Comparison of ENCODE assay signal across 14 mouse cellular contexts in the genomic region with DNA sequence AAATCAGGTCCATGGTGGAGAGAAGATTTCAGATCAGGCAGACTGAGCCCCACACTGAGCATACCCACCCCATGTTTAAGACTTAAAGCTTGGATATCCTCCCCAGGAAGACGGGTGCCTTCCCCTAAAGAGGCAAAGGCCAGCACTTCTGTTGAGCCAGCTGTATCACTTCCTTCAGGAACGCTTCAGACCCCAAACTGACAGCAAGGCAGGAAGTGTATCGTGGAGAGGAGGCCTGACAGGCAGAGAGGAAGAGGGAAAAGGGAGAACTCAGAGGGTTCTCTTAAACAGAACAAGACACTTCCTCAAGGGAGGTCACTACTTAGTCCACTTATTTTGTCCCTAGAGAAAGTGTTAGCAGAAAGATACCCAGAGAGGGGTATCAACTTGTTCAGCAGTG. TPM values are rescaled to one million over a fixed set of nuclear protein-coding genes. Genes with fewer than 3 reads are reported as not detected.
DNase-seq lines count a peak whose midpoint lies in the region; ATAC-seq and TF ChIP-seq lines count a peak whose summit lies in the region.
"Had no signal": no experiment of that assay in that cellular context is flagged by ENCODE, and none has a peak within 500 bp of the region (broad histone marks: within the 10 kb centered on the region; RNA-seq: fewer than 3 reads in every experiment).

No protein-coding gene starts in this region.

- H3K4me2 ChIP-seq in kidney, postnatal 0 days (ENCODE audit: low read length), result no peak overlapping the region; the same call in 1 of the 2 replicates
- peak overlapping the region; percentile 87 for H3K4me2 ChIP-seq in midbrain, postnatal 0 days (ENCODE audit: low read depth, low read length, poor library complexity, severe bottlenecking)

- H3K9me3 ChIP-seq in kidney, postnatal 0 days (replicated peaks; ENCODE audit: low read length), result no peaks in the 10 kb centered on the region
- no peaks in the 10 kb centered on the region for H3K9me3 ChIP-seq in midbrain, postnatal 0 days (ENCODE audit: low read length)
- H3K9me3 ChIP-seq: embryonic facial prominence, embryonic 13.5 days had no signal

- TF ChIP-seq CTCF in kidney, postnatal 0 days (IDR thresholded peaks at IDR 0.05; ENCODE audit: low read depth), result no peak
- TF ChIP-seq CTCF in midbrain, postnatal 0 days (IDR thresholded peaks at IDR 0.05), result no peak

- no peaks in the 10 kb centered on the region for H3K36me3 ChIP-seq in kidney, postnatal 0 days (ENCODE audit: insufficient read depth, low read length)
- peaks cover 8% of the 10 kb centered on the region for H3K36me3 ChIP-seq in midbrain, postnatal 0 days (ENCODE audit: insufficient read depth, low read length)
- H3K36me3 ChIP-seq: embryonic facial prominence, embryonic 13.5 days had no signal

- no peak overlapping the region for H3K4me3 ChIP-seq in kidney, postnatal 0 days (replicated peaks; ENCODE audit: low read depth, low read length)
- no peak overlapping the region for H3K4me3 ChIP-seq in brown adipose tissue, adult 24 weeks (ENCODE audit: insufficient read depth, low read depth, low read length)
- peak overlapping the region; percentile 87; the same call in 1 of the 2 replicates for H3K4me3 ChIP-seq in midbrain, postnatal 0 days (ENCODE audit: low read depth, low read length)

- ATAC-seq in kidney, postnatal 0 days (replicated peaks; ENCODE audit: low FRiP score, low read depth), result no peak
- ATAC-seq in granulocyte monocyte progenitor cell, adult 5-6 weeks (replicated peaks; ENCODE audit: poor library complexity, severe bottlenecking), result peak; percentile 58
- ATAC-seq in midbrain, postnatal 0 days (ENCODE audit: low FRiP score), result no peak
- ATAC-seq: activated CD4-positive, CD25-positive, alpha-beta regulatory T cell, adult 4 months; inflammation-experienced regulatory T-cells, adult 6 months had no signal

- 43% methylated on average over 3 of the region's 3 CpGs for WGBS in kidney, postnatal 0 days
- 81% methylated on average over 3 of the region's 3 CpGs for WGBS in midbrain, postnatal 0 days

- H3K27me3 ChIP-seq in kidney, postnatal 0 days (ENCODE audit: insufficient read depth, low read length), result no peaks in the 10 kb centered on the region
- H3K27me3 ChIP-seq in midbrain, postnatal 0 days (ENCODE audit: insufficient read depth, low read length), result no peaks in the 10 kb centered on the region

- no peak overlapping the region for H3K27ac ChIP-seq in kidney, postnatal 0 days
- H3K27ac ChIP-seq in brown adipose tissue, adult 24 weeks (replicated peaks; ENCODE audit: low read depth, low read length), result peak overlapping the region; percentile 26
- no peak overlapping the region for H3K27ac ChIP-seq in midbrain, postnatal 0 days (ENCODE audit: low read depth, low read length)
- H3K27ac ChIP-seq: embryonic facial prominence, embryonic 13.5 days had no signal

- peak; percentile 10 for DNase-seq in kidney, postnatal 0 days (ENCODE audit: low spot score)
- DNase-seq in kidney, postnatal 36 days, result no peak
- no peak for DNase-seq in midbrain, postnatal 0 days (ENCODE audit: low spot score)
- DNase-seq in T-cell, adult 2 months (ENCODE audit: low spot score), result no peak
- no peak for DNase-seq in retina, postnatal 1 day
- DNase-seq in layer of hippocampus, adult 11-12 months (ENCODE audit: low spot score), result no peak
- DNase-seq: lung, embryonic 14.5 days; thymus, postnatal 36 days had no signal

- H3K4me1 ChIP-seq in kidney, postnatal 0 days (replicated peaks; ENCODE audit: insufficient read depth, low read length), result no peaks in the 10 kb centered on the region
- peaks cover 8% of the 10 kb centered on the region for H3K4me1 ChIP-seq in brown adipose tissue, adult 24 weeks (ENCODE audit: control insufficient read depth, insufficient read depth, insufficient read length, low read length)
- peaks cover 13% of the 10 kb centered on the region for H3K4me1 ChIP-seq in midbrain, postnatal 0 days (ENCODE audit: insufficient read depth, low read length)

- H3K9ac ChIP-seq in kidney, postnatal 0 days (ENCODE audit: low read depth, low read length), result no peak overlapping the region
- H3K9ac ChIP-seq in midbrain, postnatal 0 days (replicated peaks; ENCODE audit: low read length, poor library complexity, severe bottlenecking), result 0 out of 2 replicates have a peak overlapping the region, but pooled peaks have one; percentile 13
- H3K9ac ChIP-seq: lung, embryonic 14.5 days had no signal

RNA-seq across cellular contexts. Expression of a gene that starts 1.8 kb away (rescaled TPM):
- polyA plus RNA-seq in kidney, postnatal 0 days (2015; fragmentation: Nextera tagmentation; extraction: Ambion mirVana), result 18.3 and 19.4 TPM in 2 replicates
- 5.2 and 5.5 TPM in 2 replicates for polyA plus RNA-seq in brown adipose tissue, adult 24 weeks (2012; ENCODE audit: insufficient read depth, insufficient read length, missing spikeins)
- 5.4 and 8.2 TPM in 2 replicates for total RNA-seq in granulocyte monocyte progenitor cell, adult 5-6 weeks (2014; fragmentation: Nextera tagmentation)
- total RNA-seq in granulocyte monocyte progenitor cell, adult 5-6 weeks (2017), result 1.6 and 2.2 TPM in 2 replicates
- total RNA-seq in midbrain, postnatal 0 days (2014; rRNA removed), result 389 and 404 TPM in 2 replicates
- 206 and 213 TPM in 2 replicates for polyA plus RNA-seq in midbrain, postnatal 0 days (2015; fragmentation: Nextera tagmentation; extraction: Ambion mirVana)
- polyA plus RNA-seq: inflammation-experienced regulatory T-cells, adult 6 months had no signal

RNA-seq across cellular contexts. Expression of a gene that starts 26.2 kb away (rescaled TPM):
- polyA plus RNA-seq in kidney, postnatal 0 days (2015; fragmentation: Nextera tagmentation; extraction: Ambion mirVana), result 29.6 and 34.8 TPM in 2 replicates
- polyA plus RNA-seq in brown adipose tissue, adult 24 weeks (2012; ENCODE audit: insufficient read depth, insufficient read length, missing spikeins), result 16.5 and 22.5 TPM in 2 replicates
- 19.4 and 25.2 TPM in 2 replicates for total RNA-seq in granulocyte monocyte progenitor cell, adult 5-6 weeks (2014; fragmentation: Nextera tagmentation)
- 10.0 and 13.4 TPM in 2 replicates for total RNA-seq in granulocyte monocyte progenitor cell, adult 5-6 weeks (2017)
- total RNA-seq in midbrain, postnatal 0 days (2014; rRNA removed), result 23.1 and 29.7 TPM in 2 replicates
- polyA plus RNA-seq in midbrain, postnatal 0 days (2015; fragmentation: Nextera tagmentation; extraction: Ambion mirVana), result 15.0 and 17.6 TPM in 2 replicates

RNA-seq across cellular contexts. Expression of a gene that starts 37.7 kb away (rescaled TPM):
- polyA plus RNA-seq in kidney, postnatal 0 days (2015; fragmentation: Nextera tagmentation; extraction: Ambion mirVana), result 3.8 and 4.2 TPM in 2 replicates
- not detected in 2 replicates for polyA plus RNA-seq in brown adipose tissue, adult 24 weeks (2012; ENCODE audit: insufficient read depth, insufficient read length, missing spikeins)
- total RNA-seq in granulocyte monocyte progenitor cell, adult 5-6 weeks (2014; fragmentation: Nextera tagmentation), result 0.32 TPM in 1 of 2 replicates, not detected in the other
- 0.46 TPM in 1 of 2 replicates, not detected in the other for total RNA-seq in granulocyte monocyte progenitor cell, adult 5-6 weeks (2017)
- 24.2 and 24.8 TPM in 2 replicates for total RNA-seq in midbrain, postnatal 0 days (2014; rRNA removed)
- 26.5 and 34.5 TPM in 2 replicates for polyA plus RNA-seq in midbrain, postnatal 0 days (2015; fragmentation: Nextera tagmentation; extraction: Ambion mirVana)
- total RNA-seq: gastrocnemius, adult 8-10 months had no signal
- polyA plus RNA-seq: activated CD4-positive, CD25-positive, alpha-beta regulatory T cell, adult 4 months; inflammation-experienced regulatory T-cells, adult 6 months had no signal

RNA-seq across cellular contexts. Expression of a gene that starts 55.0 kb away (rescaled TPM):
- polyA plus RNA-seq in kidney, postnatal 0 days (2015; fragmentation: Nextera tagmentation; extraction: Ambion mirVana), result 1,314 and 1,348 TPM in 2 replicates
- 2,595 and 2,603 TPM in 2 replicates for polyA plus RNA-seq in brown adipose tissue, adult 24 weeks (2012; ENCODE audit: insufficient read depth, insufficient read length, missing spikeins)
- 540 and 741 TPM in 2 replicates for total RNA-seq in granulocyte monocyte progenitor cell, adult 5-6 weeks (2014; fragmentation: Nextera tagmentation)
- total RNA-seq in granulocyte monocyte progenitor cell, adult 5-6 weeks (2017), result 121 and 142 TPM in 2 replicates
- total RNA-seq in midbrain, postnatal 0 days (2014; rRNA removed), result 250 and 266 TPM in 2 replicates
- 1,115 and 1,120 TPM in 2 replicates for polyA plus RNA-seq in midbrain, postnatal 0 days (2015; fragmentation: Nextera tagmentation; extraction: Ambion mirVana)

Comparison
In these comparisons a context has a peak if more than half of its experiments do, and no peak if none do; other contexts are left out.
1. RNA of a gene that starts 1.8 kb away (polyA plus RNA-seq): 206 to 213 TPM in midbrain, postnatal 0 days; 18.3 to 19.4 TPM in kidney, postnatal 0 days and 5.2 to 5.5 TPM in brown adipose tissue, adult 24 weeks; every median in the first group is over 10 times any median in the second.